Mouse (Mus musculus) forebrain, embryonic 11.5 days (tissue): ENCODE measurements at regions not wholly inside any gene's neighbourhood (a gene's known extent, or its start where the extent isn't known, plus 50 kb on each side); places are given as distances from the start of the nearest gene placed in this dataset.

ENCODE experiments used
- ATAC-seq: fragments of 200-750 bp; cut with Nextera tagmentation; replicated peaks from 2 replicates; pipeline ENCODE4 v1.8.0; 2017; ENCODE audit warnings: moderate TSS enrichment; ENCODE audit not compliant: low FRiP score
- DNase-seq: peaks from one replicate; pipeline ENCODE4 v3.0.0-alpha.2; 2017; ENCODE audit warnings: low spot score
- H3K27ac ChIP-seq: fragments of 300-500 bp; sonication (generic); 2 replicates; pipeline ENCODE4 v1.5.1; 2014; ENCODE audit warnings: low read depth, low read length
- H3K27me3 ChIP-seq: fragments of 300-500 bp; sonication (generic); 2 replicates; pipeline ENCODE4 v1.6.1; 2014; ENCODE audit warnings: mild to moderate bottlenecking, low read length, mixed read lengths; ENCODE audit not compliant: control insufficient read depth, insufficient read depth
- H3K36me3 ChIP-seq: fragments of 300-500 bp; sonication (generic); 2 replicates; pipeline ENCODE4 v1.6.1; 2014; ENCODE audit warnings: mild to moderate bottlenecking, low read length, moderate library complexity, mixed read lengths; ENCODE audit not compliant: control insufficient read depth, insufficient read depth
- H3K4me1 ChIP-seq: fragments of 300-500 bp; sonication (generic); replicated peaks from 2 replicates; pipeline ENCODE4 v1.6.1; 2014; ENCODE audit warnings: low read length, mixed read lengths; ENCODE audit not compliant: control insufficient read depth, insufficient read depth
- H3K4me2 ChIP-seq: fragments of 300-500 bp; sonication (generic); 2 replicates; pipeline ENCODE4 v1.6.1; 2014; ENCODE audit warnings: low read depth, mild to moderate bottlenecking, low read length, moderate library complexity, mixed read lengths; ENCODE audit not compliant: severe bottlenecking
- H3K4me3 ChIP-seq: fragments of 300-500 bp; sonication (generic); 2 replicates; pipeline ENCODE4 v1.5.1; 2014; ENCODE audit warnings: low read depth, low read length
- H3K9ac ChIP-seq: fragments of 300-500 bp; sonication (generic); 2 replicates; pipeline ENCODE4 v1.6.1; 2014; ENCODE audit warnings: low read length
- H3K9me3 ChIP-seq: fragments of 300-500 bp; sonication (generic); 2 replicates; pipeline ENCODE4 v1.6.1; 2016; ENCODE audit warnings: low read length, mixed read lengths; ENCODE audit not compliant: control insufficient read depth
- WGBS: fragments of 180-500 bp; shearing (Covaris S2); extraction: QIAGEN DNeasy Blood & Tissue Kit; methylation state at CpG from one replicate; pipeline ENCODE4 v1.1.7; 2014; 5-methylcytosine and 5-hydroxymethylcytosine counted together

DNA sequence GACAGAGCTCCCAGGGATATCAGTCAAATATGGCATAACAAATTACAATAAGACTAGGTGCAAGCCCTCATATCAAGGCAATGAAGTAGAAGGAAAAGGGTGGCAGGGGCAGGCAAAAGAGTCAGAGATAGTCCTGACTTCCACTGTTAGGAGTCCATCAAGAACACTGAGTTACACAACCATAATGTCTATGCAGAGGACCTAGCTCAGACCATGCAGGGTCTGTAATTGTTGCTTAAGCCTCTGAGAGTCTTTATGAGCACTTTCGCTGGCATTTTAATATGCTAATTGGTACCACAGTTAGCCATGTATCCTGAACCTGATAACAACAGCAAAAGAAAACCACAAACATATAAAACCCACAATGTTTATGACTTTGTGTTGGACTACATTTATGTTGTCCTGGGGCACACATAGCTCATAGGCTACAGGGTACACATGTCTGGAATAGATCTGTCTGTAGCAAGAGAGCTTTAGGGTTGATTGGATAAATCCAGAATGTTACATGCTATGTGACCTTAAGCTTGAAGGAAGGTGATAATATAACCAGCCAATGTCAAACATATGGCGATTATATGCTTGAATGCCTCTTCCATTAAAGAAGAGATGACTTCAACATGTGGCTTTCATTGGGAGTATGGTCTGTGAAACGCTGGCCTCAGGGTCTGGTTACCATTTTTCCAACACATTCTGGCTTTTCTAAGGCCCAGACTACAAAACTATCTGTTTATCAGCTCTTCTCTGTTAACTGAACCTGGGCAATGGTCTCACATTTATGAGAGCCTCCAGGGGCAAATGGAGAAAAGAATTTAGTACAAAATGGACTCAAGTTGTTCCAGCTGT lies 836.6 kb downstream of the Gm9195 start:
- no peak for DNase-seq
- Histone ChIP-seq H3K9me3 (no peaks in the 10 kb centered on the region), H3K27ac (no peak overlapping the region), H3K27me3 (no peaks in the 10 kb centered on the region), H3K9ac (no peak overlapping the region), H3K4me1 (no peaks in the 10 kb centered on the region), H3K4me3 (no peak overlapping the region), H3K36me3 (no peaks in the 10 kb centered on the region), H3K4me2 (no peak overlapping the region)
- no peak for ATAC-seq
- WGBS: 77% methylated on average over 3 of the region's 3 CpGs

DNA sequence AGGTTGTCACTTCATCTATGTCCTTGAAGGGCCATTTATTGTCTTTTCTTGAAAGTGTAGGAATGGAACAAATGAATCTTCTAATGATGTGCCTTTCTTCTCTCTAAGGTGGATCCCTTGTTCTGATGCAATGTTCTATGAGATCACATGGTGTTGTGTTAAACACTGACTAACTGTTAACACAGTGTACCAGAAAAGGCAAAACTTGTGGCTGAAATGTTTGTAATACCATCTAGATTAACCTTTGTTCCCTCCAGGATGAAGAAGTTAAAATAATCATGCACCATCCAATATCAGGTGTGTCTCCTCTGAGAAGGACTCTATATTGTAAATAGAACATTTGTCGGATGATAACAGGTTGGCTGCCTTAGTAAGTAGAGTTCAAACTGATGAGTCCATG lies 849.1 kb downstream of the Gm9195 start:
- H3K9ac ChIP-seq: no peak overlapping the region
- no peaks in the 10 kb centered on the region for H3K36me3 ChIP-seq
- no peaks in the 10 kb centered on the region for H3K27me3 ChIP-seq
- 94% methylated on average over 1 of the region's 1 CpGs for WGBS
- DNase-seq (no peak), ATAC-seq (no peak)
- no peaks in the 10 kb centered on the region for H3K9me3 ChIP-seq
- no peaks in the 10 kb centered on the region for H3K4me1 ChIP-seq
- H3K27ac ChIP-seq: no peak overlapping the region
- no peak overlapping the region for H3K4me2 ChIP-seq
- no peak overlapping the region for H3K4me3 ChIP-seq

DNA sequence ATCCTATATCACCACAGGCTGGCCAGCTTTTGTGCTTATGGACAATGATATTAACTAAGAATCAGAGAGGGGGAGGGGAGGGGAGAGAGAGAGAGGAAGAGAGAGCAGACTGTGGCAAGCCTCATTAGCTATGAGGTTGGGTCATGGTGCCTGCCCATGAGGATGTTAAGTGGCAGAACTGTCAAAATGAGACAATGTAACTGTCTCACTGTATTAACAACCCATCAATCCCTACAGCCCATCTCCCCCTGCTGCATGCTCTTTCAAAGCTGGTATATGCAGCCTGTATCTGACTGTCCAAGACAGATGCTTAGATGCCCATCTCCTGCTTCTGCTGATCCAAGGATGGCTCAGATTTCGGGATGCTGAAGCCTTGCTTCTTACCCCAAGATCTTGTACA lies 852.6 kb downstream of the Gm9195 start:
- Histone ChIP-seq H3K4me3 (no peak overlapping the region), H3K27me3 (no peaks in the 10 kb centered on the region), H3K36me3 (no peaks in the 10 kb centered on the region), H3K4me2 (no peak overlapping the region), H3K9ac (no peak overlapping the region), H3K4me1 (no peaks in the 10 kb centered on the region), H3K27ac (no peak overlapping the region), H3K9me3 (no peaks in the 10 kb centered on the region)
- DNase-seq: no peak
- ATAC-seq: no peak
- 94% methylated on average over 1 of the region's 1 CpGs for WGBS

DNA sequence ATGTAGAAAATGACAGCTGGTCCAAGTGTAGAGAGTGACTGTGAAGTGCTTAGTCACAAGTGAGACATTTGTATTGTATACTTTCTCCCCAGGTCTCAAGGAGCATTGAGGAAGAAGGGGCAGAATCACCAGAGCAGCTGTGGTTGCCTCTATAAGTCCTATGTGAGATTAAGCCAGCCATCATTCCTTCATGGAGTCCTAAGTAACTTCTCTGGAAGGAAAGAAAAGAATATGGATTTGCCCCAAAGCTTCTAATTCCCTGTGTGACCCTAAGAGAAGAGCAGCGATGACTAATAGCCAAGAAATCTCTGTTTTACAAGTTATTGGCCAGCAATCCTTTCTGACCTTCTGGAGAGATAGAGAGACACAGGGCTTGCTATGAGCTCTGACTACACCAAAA lies 856.5 kb downstream of the Gm9195 start:
- DNase-seq (no peak), ATAC-seq (no peak)
- Histone ChIP-seq H3K9me3 (no peaks in the 10 kb centered on the region), H3K9ac (no peak overlapping the region), H3K36me3 (no peaks in the 10 kb centered on the region), H3K27me3 (no peaks in the 10 kb centered on the region), H3K4me3 (no peak overlapping the region), H3K4me1 (no peaks in the 10 kb centered on the region), H3K27ac (no peak overlapping the region), H3K4me2 (no peak overlapping the region)
- WGBS: 96% methylated on average over 1 of the region's 1 CpGs

DNA sequence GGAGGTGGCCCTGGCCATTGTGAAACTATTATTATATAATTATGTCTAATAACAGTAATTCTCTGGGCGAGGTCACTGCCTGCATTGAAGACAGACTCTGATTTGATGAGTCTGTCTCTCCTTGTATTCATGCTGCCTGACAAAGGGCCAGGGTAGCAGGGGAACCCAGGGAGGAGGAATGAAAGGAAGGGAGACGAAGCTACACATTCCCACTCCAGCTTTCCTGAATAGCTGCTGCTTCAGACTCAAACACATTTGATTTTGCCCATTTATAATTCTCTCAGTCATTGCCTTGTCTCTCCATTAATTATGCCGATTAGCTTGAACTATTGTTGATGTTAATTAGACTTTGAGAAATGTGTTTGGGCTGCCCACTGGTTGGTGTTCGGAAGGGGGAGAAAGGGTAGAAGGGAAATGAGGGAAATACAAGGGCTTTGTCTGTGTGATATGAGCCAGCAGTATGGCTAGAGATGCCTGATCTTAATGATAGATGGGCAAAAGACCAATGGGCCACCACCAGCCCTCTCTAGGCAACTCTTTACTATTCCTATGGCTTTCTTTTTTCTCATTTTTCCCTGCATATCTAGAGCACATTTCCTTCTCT lies 881.8 kb downstream of the Gm9195 start:
- H3K36me3 ChIP-seq: no peaks in the 10 kb centered on the region
- no peaks in the 10 kb centered on the region for H3K9me3 ChIP-seq
- H3K4me3 ChIP-seq: no peak overlapping the region
- WGBS: 41% methylated on average over 4 of the region's 4 CpGs
- H3K4me1 ChIP-seq: no peaks in the 10 kb centered on the region
- H3K4me2 ChIP-seq: no peak overlapping the region
- ATAC-seq (no peak), DNase-seq (no peak)
- no peak overlapping the region for H3K27ac ChIP-seq
- no peak overlapping the region for H3K9ac ChIP-seq
- H3K27me3 ChIP-seq: no peaks in the 10 kb centered on the region

DNA sequence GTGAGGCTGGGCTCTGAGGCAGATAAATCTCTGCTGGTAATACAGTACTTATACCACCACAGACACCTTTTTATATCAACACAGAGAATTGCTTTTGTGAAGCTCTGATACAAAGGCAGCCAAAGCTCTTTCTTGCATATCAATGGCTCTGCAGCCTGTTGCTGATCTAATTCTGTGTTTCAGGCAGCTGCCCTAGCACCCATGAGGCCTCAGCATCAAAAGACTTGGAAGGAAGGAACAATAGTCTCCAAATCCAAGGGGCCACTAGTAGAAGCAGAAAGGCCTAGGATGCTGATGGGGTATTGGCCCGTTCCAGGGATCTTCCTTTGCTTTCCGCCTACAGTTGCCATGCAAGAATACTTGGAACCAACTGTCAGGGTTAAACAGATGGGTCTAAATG lies 887.9 kb downstream of the Gm9195 start:
- DNase-seq: no peak
- no peak for ATAC-seq

DNA sequence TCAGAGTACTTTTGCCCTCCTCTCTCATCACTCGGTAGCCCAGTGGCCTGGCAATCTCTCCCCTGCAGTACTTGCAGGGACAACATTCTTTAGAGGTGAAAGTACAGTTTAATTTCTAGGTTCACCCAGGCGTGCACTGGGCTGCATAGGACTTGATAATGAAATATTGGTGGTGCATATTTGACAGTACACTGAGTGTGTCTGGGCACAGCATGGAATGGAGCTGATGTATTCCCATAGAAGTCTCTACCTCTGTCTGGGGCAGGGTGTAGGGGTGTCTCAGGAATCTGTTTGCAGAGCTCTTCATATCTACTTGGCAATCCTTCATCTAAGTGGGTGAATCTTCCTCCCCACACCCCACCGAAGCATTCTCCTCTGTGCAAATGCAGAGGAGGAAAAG lies 893.8 kb downstream of the Gm9195 start:
- Histone ChIP-seq H3K27ac (no peak overlapping the region), H3K9ac (no peak overlapping the region), H3K4me2 (no peak overlapping the region), H3K9me3 (no peaks in the 10 kb centered on the region), H3K36me3 (no peaks in the 10 kb centered on the region), H3K4me3 (no peak overlapping the region), H3K27me3 (no peaks in the 10 kb centered on the region), H3K4me1 (no peaks in the 10 kb centered on the region)
- DNase-seq: no peak
- 89% methylated on average over 3 of the region's 3 CpGs for WGBS
- ATAC-seq: no peak

More for the DNA sequence above, 887.9 kb downstream of the Gm9195 start:
- H3K4me3 ChIP-seq: no peak overlapping the region
- no peak overlapping the region for H3K4me2 ChIP-seq
- H3K36me3 ChIP-seq: no peaks in the 10 kb centered on the region
- H3K27ac ChIP-seq: no peak overlapping the region
- no peaks in the 10 kb centered on the region for H3K9me3 ChIP-seq
- H3K27me3 ChIP-seq: no peaks in the 10 kb centered on the region
- H3K9ac ChIP-seq: no peak overlapping the region
- no peaks in the 10 kb centered on the region for H3K4me1 ChIP-seq
- 36% methylated on average over 2 of the region's 2 CpGs for WGBS

DNA sequence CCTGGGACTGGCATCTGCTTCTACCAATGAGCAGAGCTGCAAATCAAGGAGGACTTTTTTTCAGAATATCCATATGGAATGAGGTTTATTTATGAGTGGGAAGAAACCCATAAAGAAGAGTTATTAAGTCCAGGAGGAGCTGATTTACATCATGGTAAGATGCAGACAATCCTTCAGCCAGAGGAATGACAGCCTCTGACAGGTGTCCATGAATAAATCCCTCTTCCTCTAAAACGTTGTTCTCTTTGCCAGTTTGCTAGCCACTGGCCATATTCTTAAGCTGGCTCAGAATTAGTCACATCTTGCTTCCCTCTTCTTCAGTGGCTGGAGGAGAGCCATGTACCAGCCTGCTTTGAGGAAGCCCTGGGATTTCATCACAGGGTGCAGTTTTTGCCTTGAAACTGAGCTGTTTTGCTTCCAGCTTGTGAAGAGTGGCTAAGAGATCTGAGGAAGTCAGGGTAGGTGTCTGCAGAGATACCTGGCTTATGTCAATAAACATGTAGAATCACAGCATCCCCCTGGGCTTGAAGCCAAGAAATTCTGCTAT lies 902.9 kb downstream of the Gm9195 start:
- Histone ChIP-seq H3K9ac (no peak overlapping the region), H3K4me1 (no peaks in the 10 kb centered on the region), H3K27me3 (no peaks in the 10 kb centered on the region), H3K9me3 (no peaks in the 10 kb centered on the region), H3K27ac (no peak overlapping the region), H3K4me2 (no peak overlapping the region), H3K36me3 (no peaks in the 10 kb centered on the region), H3K4me3 (no peak overlapping the region)
- ATAC-seq (no peak), DNase-seq (no peak)
- WGBS: 38% methylated on average over 1 of the region's 1 CpGs

DNA sequence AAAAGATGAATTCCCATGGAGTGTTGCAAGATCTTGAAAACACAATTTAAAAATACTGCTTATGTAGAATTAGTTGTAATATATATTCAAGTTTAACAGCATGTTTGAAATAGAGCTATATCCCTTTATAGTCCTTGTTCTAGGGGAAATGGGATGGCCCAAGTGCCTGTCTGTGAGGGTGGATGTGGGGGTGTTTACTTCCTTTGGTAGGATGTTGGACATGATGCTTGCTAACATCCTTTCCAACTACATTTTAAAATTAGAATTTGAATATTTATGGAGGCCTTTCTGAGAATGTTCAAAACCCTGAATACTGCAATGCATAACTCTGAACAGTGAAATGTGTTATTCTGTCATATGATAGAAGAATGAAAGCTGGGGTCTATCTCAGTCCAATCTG lies 903.6 kb downstream of the Gm9195 start:
- Histone ChIP-seq H3K4me1 (no peaks in the 10 kb centered on the region), H3K4me3 (no peak overlapping the region), H3K9me3 (no peaks in the 10 kb centered on the region), H3K4me2 (no peak overlapping the region), H3K27me3 (no peaks in the 10 kb centered on the region), H3K9ac (no peak overlapping the region), H3K36me3 (no peaks in the 10 kb centered on the region), H3K27ac (no peak overlapping the region)
- ATAC-seq (no peak), DNase-seq (no peak)
